Mouse (Mus musculus): ENCODE measurements around the gene Dnah2.

DNA sequence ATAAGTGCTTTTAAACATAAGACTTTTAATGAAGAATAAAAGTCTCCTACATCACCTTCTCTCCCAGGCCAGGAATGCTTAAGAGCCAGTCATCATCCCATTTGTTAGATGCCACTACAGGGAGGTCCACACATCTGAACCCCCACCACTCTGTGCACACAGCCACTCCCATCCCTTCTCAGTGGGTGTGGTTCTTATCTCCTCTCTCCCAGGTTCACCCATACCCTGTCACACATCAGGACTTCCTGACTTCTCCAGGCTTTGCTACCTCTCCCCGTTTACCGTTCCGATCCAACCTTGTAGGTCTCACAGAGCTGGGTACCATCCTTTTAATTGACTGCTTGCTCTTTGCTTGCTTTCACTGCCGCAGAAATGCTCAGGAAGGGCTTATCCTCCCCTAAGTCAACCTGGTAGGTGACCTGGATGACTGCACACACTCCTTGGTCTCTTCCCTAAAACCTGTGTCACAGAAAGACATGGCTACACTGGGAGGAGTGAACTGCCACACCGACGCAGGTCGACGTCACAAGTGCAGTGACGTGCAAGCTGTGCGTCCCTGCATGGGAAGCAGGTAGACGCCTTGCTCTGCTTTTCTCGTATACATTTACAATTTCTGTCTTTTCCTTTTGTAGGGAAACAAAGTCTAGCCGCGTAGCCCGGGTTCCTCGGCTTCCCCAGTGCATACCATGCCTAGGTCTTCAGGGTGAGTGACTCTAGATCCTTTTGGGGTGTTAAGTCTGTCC is 175.5 kb downstream of the Dnah2 start:
- TF ChIP-seq CTCF (IDR thresholded peaks at IDR 0.05) (no peak), EP300 (IDR thresholded peaks at IDR 0.05) (no peak)

Measured in lung, postnatal 0 days (tissue).